Comparison of ENCODE assay signal across 8 mouse cellular contexts in the genomic region with DNA sequence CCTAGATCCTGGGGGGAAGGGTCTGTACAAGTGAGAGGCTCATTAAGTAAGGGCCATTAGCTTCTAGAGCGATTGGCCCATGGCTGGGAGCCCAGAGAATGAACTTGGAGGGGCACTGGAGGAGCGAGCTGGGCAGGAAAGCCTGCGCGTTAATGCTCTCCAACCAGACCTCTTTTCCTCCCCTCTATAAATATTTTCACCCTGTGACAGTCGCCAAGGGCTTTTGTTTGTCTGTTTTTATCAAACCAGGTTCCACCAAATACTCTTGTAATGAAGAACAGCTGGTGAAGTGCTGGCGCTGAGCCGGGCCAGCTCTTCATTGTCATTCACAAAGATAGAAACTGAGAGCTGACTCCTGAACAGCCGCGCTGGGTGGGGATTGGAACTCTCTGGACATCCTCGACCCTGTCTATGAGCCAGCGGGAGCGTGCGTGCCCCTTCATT.
A peak's percentile ranks its signal among the peaks of the same experiment; 100 is the strongest.
DNase-seq lines count a peak whose midpoint lies in the region; ATAC-seq and TF ChIP-seq lines count a peak whose summit lies in the region.

No protein-coding gene starts in this region.

- no peak overlapping the region for H3K27ac ChIP-seq in left cerebral cortex, adult 2 months
- peak overlapping the region; percentile 52; the same call in 1 of the 2 replicates for H3K27ac ChIP-seq in embryonic facial prominence, embryonic 13.5 days
- no peak overlapping the region for H3K27ac ChIP-seq in heart, embryonic 12.5 days (ENCODE audit: poor library complexity, severe bottlenecking)
- H3K27ac ChIP-seq in limb, embryonic 11.5 days (replicated peaks; ENCODE audit: low read depth, low read length), result no peak overlapping the region
- H3K27ac ChIP-seq in neural tube, embryonic 15.5 days (replicated peaks), result peak overlapping the region; percentile 90

- no peaks in the 10 kb centered on the region for H3K36me3 ChIP-seq in embryonic facial prominence, embryonic 13.5 days
- no peaks in the 10 kb centered on the region for H3K36me3 ChIP-seq in heart, embryonic 12.5 days
- no peaks in the 10 kb centered on the region for H3K36me3 ChIP-seq in limb, embryonic 11.5 days (ENCODE audit: control insufficient read depth, insufficient read depth, low read length)
- no peaks in the 10 kb centered on the region for H3K36me3 ChIP-seq in neural tube, embryonic 15.5 days

- peak overlapping the region; percentile 50 for H3K4me2 ChIP-seq in embryonic facial prominence, embryonic 13.5 days
- peak overlapping the region; percentile 46 for H3K4me2 ChIP-seq in heart, embryonic 12.5 days
- peak overlapping the region; percentile 18; the same call in 1 of the 2 replicates for H3K4me2 ChIP-seq in limb, embryonic 11.5 days (ENCODE audit: low read depth, severe bottlenecking)
- peak overlapping the region; percentile 53 for H3K4me2 ChIP-seq in neural tube, embryonic 15.5 days

- no peak for DNase-seq in left cerebral cortex, adult 2 months (ENCODE audit: extremely low spot score in 1 of 2, low spot score in 2 of 2)
- no peak for DNase-seq in left cerebral cortex, adult 11 months (ENCODE audit: low spot score)
- DNase-seq in limb, embryonic 11.5 days (ENCODE audit: low spot score), result peak; percentile 57
- DNase-seq in left cerebral cortex, adult 8-10 months (ENCODE audit: low spot score in 2 of 2), result no peak
- DNase-seq in left cerebral cortex, postnatal 14 days (ENCODE audit: low spot score in 2 of 2), result no peak

- H3K9me3 ChIP-seq in embryonic facial prominence, embryonic 13.5 days, result no peaks in the 10 kb centered on the region; the same call in 1 of the 2 replicates
- H3K9me3 ChIP-seq in heart, embryonic 12.5 days (replicated peaks), result peaks cover 1% of the 10 kb centered on the region; the same call in 1 of the 2 replicates
- H3K9me3 ChIP-seq in limb, embryonic 11.5 days (ENCODE audit: control insufficient read depth, low read length), result no peaks in the 10 kb centered on the region
- no peaks in the 10 kb centered on the region for H3K9me3 ChIP-seq in neural tube, embryonic 15.5 days (replicated peaks)

- no peak for ATAC-seq in embryonic facial prominence, embryonic 13.5 days (ENCODE audit: insufficient number of reproducible peaks, insufficient read depth, low FRiP score, low TSS enrichment, low read depth)
- no peak for ATAC-seq in heart, embryonic 12.5 days (ENCODE audit: insufficient number of reproducible peaks, low FRiP score)
- ATAC-seq in limb, embryonic 11.5 days (ENCODE audit: insufficient number of reproducible peaks, low FRiP score, low TSS enrichment, low read depth), result no peak; the same call in 1 of the 2 replicates
- peak; percentile 80 for ATAC-seq in neural tube, embryonic 15.5 days (ENCODE audit: low FRiP score)

- peak overlapping the region; percentile 21; the same call in 1 of the 2 replicates for H3K4me3 ChIP-seq in left cerebral cortex, adult 2 months
- H3K4me3 ChIP-seq in embryonic facial prominence, embryonic 13.5 days, result 0 out of 2 replicates have a peak overlapping the region, but pooled peaks have one; percentile 8
- no peak overlapping the region for H3K4me3 ChIP-seq in heart, embryonic 12.5 days
- H3K4me3 ChIP-seq in limb, embryonic 11.5 days (ENCODE audit: low read depth, low read length), result no peak overlapping the region
- H3K4me3 ChIP-seq in neural tube, embryonic 15.5 days (replicated peaks), result peak overlapping the region; percentile 16; the same call in 1 of the 2 replicates

- H3K4me1 ChIP-seq in embryonic facial prominence, embryonic 13.5 days, result peaks cover 22% of the 10 kb centered on the region
- H3K4me1 ChIP-seq in heart, embryonic 12.5 days (replicated peaks), result peaks cover 7% of the 10 kb centered on the region
- peaks cover 12% of the 10 kb centered on the region; the same call in 1 of the 2 replicates for H3K4me1 ChIP-seq in limb, embryonic 11.5 days (ENCODE audit: control insufficient read depth, insufficient read depth, low read length)
- H3K4me1 ChIP-seq in neural tube, embryonic 15.5 days, result peaks cover 28% of the 10 kb centered on the region

- 17% methylated on average over 13 of the region's 13 CpGs for WGBS in embryonic facial prominence, embryonic 13.5 days
- 30% methylated on average over 13 of the region's 13 CpGs for WGBS in heart, embryonic 12.5 days
- 11% methylated on average over 13 of the region's 13 CpGs for WGBS in limb, embryonic 11.5 days
- 8% methylated on average over 13 of the region's 13 CpGs for WGBS in neural tube, embryonic 15.5 days

- TF ChIP-seq CTCF in left cerebral cortex, adult 2 months (IDR thresholded peaks at IDR 0.05), result no peak

- H3K27me3 ChIP-seq in embryonic facial prominence, embryonic 13.5 days, result no peaks in the 10 kb centered on the region
- H3K27me3 ChIP-seq in heart, embryonic 12.5 days (replicated peaks), result no peaks in the 10 kb centered on the region
- H3K27me3 ChIP-seq in limb, embryonic 11.5 days (ENCODE audit: control insufficient read depth, insufficient read depth, low read length), result no peaks in the 10 kb centered on the region
- no peaks in the 10 kb centered on the region for H3K27me3 ChIP-seq in neural tube, embryonic 15.5 days (replicated peaks)

- H3K9ac ChIP-seq in embryonic facial prominence, embryonic 13.5 days, result no peak overlapping the region
- H3K9ac ChIP-seq in heart, embryonic 12.5 days, result no peak overlapping the region
- 0 out of 2 replicates have a peak overlapping the region, but pooled peaks have one; percentile 14 for H3K9ac ChIP-seq in limb, embryonic 11.5 days (ENCODE audit: low read length)
- 0 out of 2 replicates have a peak overlapping the region, but pooled peaks have one; percentile 28 for H3K9ac ChIP-seq in neural tube, embryonic 15.5 days (replicated peaks)

- intact Hi-C loops in left cerebral cortex, adult 2 months (cut with DNase I), result no loop called here
- intact Hi-C loops in left cerebral cortex, postnatal 14 days (cut with DNase I), result loop anchor here (5.0 kb wide), 1 partner anchor 55 kb away; no protein-coding TSS in a partner anchor

Comparison
In these comparisons a context has a peak if more than half of its experiments do, and no peak if none do; other contexts are left out.
1. H3K27ac ChIP-seq: peak in embryonic facial prominence, embryonic 13.5 days (single experiment) and neural tube, embryonic 15.5 days (single experiment); none in left cerebral cortex, adult 2 months (single experiment), heart, embryonic 12.5 days (single experiment) and limb, embryonic 11.5 days (single experiment).
2. H3K4me3 ChIP-seq: peak in left cerebral cortex, adult 2 months (single experiment), embryonic facial prominence, embryonic 13.5 days (single experiment) and neural tube, embryonic 15.5 days (single experiment); none in heart, embryonic 12.5 days (single experiment) and limb, embryonic 11.5 days (single experiment).
3. H3K9ac ChIP-seq: peak in limb, embryonic 11.5 days (single experiment) and neural tube, embryonic 15.5 days (single experiment); none in embryonic facial prominence, embryonic 13.5 days (single experiment) and heart, embryonic 12.5 days (single experiment).
4. Peak in every context shown above with its lines, with median percentiles within 50 percentile points of each other: H3K4me2 ChIP-seq.